Mouse (Mus musculus): ENCODE measurements around the gene Rgma. TPM values are rescaled to one million over a fixed set of nuclear protein-coding genes. Genes with fewer than 3 reads are reported as not detected.

Rgma gene
- polyA plus RNA-seq, 1 experiment from 2014 or later: 6.9 TPM

DNA sequence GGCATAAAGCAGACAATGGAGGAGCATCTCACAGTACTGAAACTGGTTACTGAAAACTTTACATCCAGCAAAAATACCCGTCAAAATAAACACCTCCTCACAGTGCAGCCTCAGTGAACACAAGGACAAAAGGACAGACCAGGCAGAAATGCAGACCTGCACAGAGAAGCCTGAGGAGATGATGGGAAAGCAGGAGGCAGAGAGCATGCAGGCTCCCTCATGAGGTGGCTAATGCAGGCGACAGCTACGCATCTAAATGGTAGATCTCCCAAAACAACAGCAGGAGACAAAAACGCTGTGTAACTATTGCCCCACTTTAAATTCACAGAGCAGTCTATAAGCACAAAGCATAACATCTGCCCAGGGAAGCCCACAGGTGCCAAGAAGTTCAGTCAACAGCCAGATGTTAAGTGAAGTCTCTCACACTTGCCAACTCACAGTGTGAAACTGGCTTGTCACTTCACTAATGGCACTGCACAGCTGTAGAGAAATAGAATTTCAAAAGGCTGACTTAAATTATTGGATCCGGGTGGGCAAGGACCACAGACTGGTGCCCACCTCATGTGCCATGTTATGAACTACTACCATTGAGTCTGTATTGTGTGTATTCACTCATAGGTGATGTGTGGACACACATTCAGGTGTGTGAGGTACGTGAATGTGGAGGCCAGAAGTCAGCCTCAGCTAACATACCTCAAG is 58.5 kb downstream of the Rgma start:
- H3K27ac ChIP-seq: no peak overlapping the region
- peaks cover 7% of the 10 kb centered on the region for H3K4me1 ChIP-seq
- no peaks in the 10 kb centered on the region for H3K27me3 ChIP-seq (ENCODE audit: insufficient read depth, poor library complexity, severe bottlenecking)
- peaks cover 83% of the 10 kb centered on the region for H3K36me3 ChIP-seq
- WGBS: 92% methylated on average over 6 of the region's 6 CpGs
- H3K9me3 ChIP-seq: no peaks in the 10 kb centered on the region
- no peak for DNase-seq (ENCODE audit: low spot score)
- H3K4me3 ChIP-seq: no peak overlapping the region

DNA sequence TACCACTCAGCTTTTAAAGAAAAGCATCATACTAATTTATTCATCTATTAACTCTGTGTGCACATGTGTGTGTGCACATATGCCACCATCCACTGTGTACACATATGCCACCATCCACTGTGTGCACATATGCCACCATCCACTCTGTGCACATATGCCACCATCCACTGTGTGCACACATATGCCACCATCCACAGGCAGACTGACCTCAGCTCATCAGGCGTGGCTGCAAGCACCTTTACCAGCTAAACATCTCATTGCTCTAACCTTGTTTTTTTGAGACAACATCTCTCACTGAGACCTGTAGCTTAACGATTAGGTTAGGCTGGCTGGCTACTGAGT is 59.0 kb downstream of the Rgma start:
- no peak overlapping the region for H3K27ac ChIP-seq
- no peaks in the 10 kb centered on the region for H3K27me3 ChIP-seq (ENCODE audit: insufficient read depth, poor library complexity, severe bottlenecking)
- no peak for DNase-seq (ENCODE audit: low spot score)
- H3K4me3 ChIP-seq: no peak overlapping the region
- H3K36me3 ChIP-seq: peaks cover 83% of the 10 kb centered on the region
- 87% methylated on average over 2 of the region's 2 CpGs for WGBS
- H3K9me3 ChIP-seq: no peaks in the 10 kb centered on the region
- peaks cover 7% of the 10 kb centered on the region for H3K4me1 ChIP-seq

DNA sequence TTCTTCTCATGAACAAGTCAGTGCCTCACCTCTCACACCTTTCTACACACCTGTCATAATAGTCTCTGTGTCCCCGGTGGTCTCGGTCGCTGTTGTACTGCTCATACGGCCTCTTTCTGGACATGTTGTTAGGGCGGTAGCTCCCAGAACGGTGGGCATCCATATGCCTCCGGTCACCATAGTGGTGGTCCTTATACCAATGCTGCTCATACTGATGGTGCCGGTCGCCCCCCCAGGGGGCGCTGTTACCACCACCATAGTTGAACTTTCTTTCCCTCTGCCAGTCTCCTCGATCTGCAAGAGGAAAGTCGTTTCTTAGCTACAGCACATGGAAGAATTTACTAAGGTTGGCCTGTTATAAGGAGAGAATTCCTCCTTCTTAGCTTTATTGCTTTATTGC is 60.4 kb downstream of the Rgma start:
- Histone ChIP-seq H3K36me3 (peaks cover 84% of the 10 kb centered on the region), H3K4me3 (no peak overlapping the region), H3K27me3 (ENCODE audit: insufficient read depth, poor library complexity, severe bottlenecking) (no peaks in the 10 kb centered on the region), H3K4me1 (peaks cover 7% of the 10 kb centered on the region), H3K9me3 (no peaks in the 10 kb centered on the region), H3K27ac (no peak overlapping the region)
- 74% methylated on average over 12 of the region's 12 CpGs for WGBS
- no peak for DNase-seq (ENCODE audit: low spot score)

DNA sequence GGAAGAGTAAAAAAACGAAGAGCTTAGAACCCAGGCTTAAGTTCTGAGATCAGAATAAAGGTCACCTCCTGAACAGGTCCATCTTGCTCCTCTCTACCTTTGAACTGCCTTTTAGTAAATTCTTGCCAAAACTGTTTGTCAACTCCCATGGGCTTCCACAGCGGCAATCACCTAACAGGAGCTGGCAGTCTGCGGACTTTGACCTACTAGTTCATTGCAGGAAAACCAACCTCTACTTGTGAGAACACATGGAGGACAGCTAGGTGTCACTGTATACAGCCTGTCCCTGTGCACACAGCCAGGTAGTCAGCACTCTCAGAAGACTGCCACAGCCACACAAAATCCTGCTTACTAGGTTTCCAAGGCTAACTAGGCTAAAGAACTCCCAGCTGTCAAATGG is 66.5 kb downstream of the Rgma start:
- 90% methylated on average over 3 of the region's 3 CpGs for WGBS

DNA sequence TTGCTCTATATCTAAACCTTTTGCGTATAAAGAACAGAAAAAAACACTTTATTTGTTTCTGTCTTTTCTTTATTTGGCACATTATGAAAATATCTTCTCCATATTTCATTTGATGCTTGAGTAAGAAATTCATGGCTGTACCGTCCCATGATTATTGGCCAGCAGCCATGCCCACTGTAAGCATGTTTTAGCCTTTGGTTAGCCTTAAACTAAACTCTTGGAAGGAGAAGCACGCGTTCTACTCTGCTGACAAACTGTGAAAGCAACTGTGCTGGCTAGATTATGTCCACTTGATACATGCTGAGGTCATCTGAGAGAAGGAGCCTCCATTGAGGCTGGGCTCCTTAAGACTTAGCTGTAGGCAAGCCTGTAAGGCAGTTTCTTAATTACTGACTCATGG is 66.9 kb downstream of the Rgma start:
- no peak overlapping the region for H3K4me3 ChIP-seq
- peaks cover 3% of the 10 kb centered on the region for H3K4me1 ChIP-seq
- no peak overlapping the region for H3K27ac ChIP-seq
- DNase-seq (ENCODE audit: low spot score): no peak
- no peaks in the 10 kb centered on the region for H3K27me3 ChIP-seq (ENCODE audit: insufficient read depth, poor library complexity, severe bottlenecking)
- 96% methylated on average over 4 of the region's 4 CpGs for WGBS
- H3K9me3 ChIP-seq: no peaks in the 10 kb centered on the region
- peaks cover 99% of the 10 kb centered on the region for H3K36me3 ChIP-seq

More for the DNA sequence above, 66.5 kb downstream of the Rgma start:
- Histone ChIP-seq H3K9me3 (no peaks in the 10 kb centered on the region), H3K27me3 (ENCODE audit: insufficient read depth, poor library complexity, severe bottlenecking) (no peaks in the 10 kb centered on the region), H3K4me3 (no peak overlapping the region), H3K27ac (no peak overlapping the region), H3K4me1 (peaks cover 4% of the 10 kb centered on the region), H3K36me3 (peaks cover 99% of the 10 kb centered on the region)
- no peak for DNase-seq (ENCODE audit: low spot score)

DNA sequence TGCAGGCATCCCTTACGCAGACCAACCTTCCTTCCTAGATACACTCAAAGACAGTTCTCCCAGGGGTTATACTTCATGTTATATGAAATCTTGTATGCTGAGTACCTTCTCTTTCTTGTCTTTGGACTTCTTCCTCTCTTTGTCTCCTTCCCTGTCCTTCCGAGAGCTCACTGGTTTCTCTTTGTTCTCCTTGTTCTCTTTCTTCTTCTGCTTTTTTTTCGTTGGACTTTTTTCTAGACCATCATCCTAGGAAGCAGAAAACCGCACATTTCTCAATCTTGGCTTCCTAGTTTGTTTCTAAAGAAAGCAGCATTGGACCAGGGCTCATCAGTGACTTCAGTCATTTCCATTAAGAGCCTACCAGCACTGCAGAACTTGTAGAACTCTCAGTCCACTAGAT is 76.3 kb downstream of the Rgma start:
- Histone ChIP-seq H3K9me3 (no peaks in the 10 kb centered on the region), H3K27me3 (ENCODE audit: insufficient read depth, poor library complexity, severe bottlenecking) (no peaks in the 10 kb centered on the region), H3K4me3 (no peak overlapping the region), H3K36me3 (peaks cover 100% of the 10 kb centered on the region), H3K4me1 (no peaks in the 10 kb centered on the region), H3K27ac (no peak overlapping the region)
- 95% methylated on average over 4 of the region's 4 CpGs for whole genome bisulfite sequencing
- DNase-seq (ENCODE audit: low spot score): no peak

DNA sequence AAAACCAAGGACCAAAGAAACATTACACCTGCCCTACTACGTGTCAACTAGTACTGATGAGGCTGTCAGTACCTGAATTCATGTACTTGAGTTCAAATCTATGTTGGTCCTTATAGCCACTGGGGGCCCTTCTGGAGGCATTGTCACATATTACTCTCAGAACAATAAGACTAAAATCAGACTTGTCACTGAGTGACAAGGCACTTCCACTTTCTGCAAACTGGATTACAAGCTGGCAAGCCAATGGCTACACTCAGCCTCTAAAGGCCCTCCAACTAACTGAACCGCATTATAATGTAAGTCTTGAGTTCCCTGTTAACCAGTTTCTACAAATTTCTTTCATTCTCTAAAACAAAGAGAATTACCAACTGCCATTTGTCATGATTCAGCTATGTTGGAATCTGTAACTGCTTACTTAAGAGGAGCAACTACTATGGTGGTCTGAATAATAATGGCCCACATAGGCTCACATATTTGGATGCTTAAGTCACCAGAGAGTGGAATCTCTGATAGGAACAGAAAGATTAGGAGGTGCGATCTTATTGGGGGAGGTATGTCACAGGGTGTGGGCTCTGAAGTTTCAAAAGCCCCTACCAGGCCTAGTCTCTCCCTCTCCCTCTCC is 77.0 kb downstream of the Rgma start:
- Histone ChIP-seq H3K4me3 (no peak overlapping the region), H3K27me3 (ENCODE audit: insufficient read depth, poor library complexity, severe bottlenecking) (no peaks in the 10 kb centered on the region), H3K4me1 (no peaks in the 10 kb centered on the region), H3K36me3 (peaks cover 100% of the 10 kb centered on the region), H3K27ac (no peak overlapping the region), H3K9me3 (no peaks in the 10 kb centered on the region)
- peak; percentile 3 for DNase-seq (ENCODE audit: low spot score)
- WGBS: 90% methylated on average over 3 of the region's 3 CpGs

DNA sequence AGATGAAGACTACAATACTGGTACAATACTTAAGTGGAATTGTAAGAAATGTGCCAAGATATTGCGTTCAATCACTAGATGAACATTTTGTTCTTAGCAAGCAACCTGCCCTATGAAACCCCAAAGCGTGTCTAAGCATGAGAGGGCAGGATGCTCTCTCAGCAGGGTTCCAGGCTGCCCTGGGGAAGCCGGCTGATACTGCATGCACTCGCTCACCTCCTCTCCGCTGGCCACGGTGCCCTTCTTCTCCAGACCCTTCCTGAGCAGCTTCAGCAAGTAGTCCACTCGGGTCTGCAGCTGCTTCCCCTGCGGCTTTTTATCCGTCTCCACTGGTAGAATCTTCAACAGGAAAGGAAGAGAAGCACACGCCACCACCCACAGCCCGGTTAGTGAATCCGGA is 78.8 kb downstream of the Rgma start:
- no peaks in the 10 kb centered on the region for H3K4me1 ChIP-seq
- peaks cover 99% of the 10 kb centered on the region for H3K36me3 ChIP-seq
- no peaks in the 10 kb centered on the region for H3K9me3 ChIP-seq
- H3K27ac ChIP-seq: no peak overlapping the region
- H3K4me3 ChIP-seq: no peak overlapping the region
- H3K27me3 ChIP-seq (ENCODE audit: insufficient read depth, poor library complexity, severe bottlenecking): no peaks in the 10 kb centered on the region
- 93% methylated on average over 12 of the region's 12 CpGs for WGBS
- DNase-seq (ENCODE audit: low spot score): peak; percentile 55

DNA sequence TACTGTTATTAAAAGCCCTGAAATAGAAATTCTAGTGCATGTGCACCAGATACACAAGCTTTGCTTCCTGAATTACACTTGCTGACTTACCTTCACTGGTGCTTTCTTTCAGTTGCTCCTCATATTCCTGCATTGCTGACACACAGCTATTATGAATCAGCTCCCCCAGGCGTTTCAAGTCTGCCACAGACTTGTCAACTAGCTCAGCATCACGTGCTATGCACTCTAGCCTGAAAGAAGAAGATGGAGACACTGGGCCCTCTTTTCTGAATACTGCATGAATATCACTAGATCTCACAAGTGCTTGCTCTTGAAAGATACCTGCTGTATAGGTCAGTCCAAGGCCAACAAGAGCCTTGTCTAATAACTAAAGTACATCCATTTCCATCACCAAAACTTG is 88.2 kb downstream of the Rgma start:
- Histone ChIP-seq H3K27me3 (ENCODE audit: insufficient read depth, poor library complexity, severe bottlenecking) (no peaks in the 10 kb centered on the region), H3K36me3 (peaks cover 95% of the 10 kb centered on the region), H3K4me1 (no peaks in the 10 kb centered on the region), H3K4me3 (no peak overlapping the region), H3K27ac (no peak overlapping the region), H3K9me3 (no peaks in the 10 kb centered on the region)
- no peak for DNase-seq (ENCODE audit: low spot score)
- 90% methylated on average over 2 of the region's 2 CpGs for WGBS

DNA sequence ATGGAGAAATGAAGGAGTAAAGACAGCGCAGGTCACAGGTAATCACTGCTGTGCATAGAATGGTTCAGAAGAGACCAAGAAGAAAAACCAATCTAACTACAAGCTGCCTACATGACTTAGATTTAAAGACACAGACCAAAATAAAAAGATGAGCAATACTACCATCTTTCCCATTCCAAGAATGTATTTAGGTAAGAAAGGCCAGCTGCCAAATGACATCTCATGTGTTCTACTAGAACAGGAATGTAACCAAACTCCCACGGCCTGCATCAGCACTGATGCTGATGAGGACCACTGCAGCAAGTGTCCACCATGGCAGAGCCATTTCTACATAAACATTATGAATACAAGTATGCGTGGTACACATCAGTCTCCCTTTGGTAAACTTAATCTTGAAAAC is 92.4 kb downstream of the Rgma start:
- Histone ChIP-seq H3K4me1 (no peaks in the 10 kb centered on the region), H3K36me3 (peaks cover 98% of the 10 kb centered on the region), H3K27ac (no peak overlapping the region), H3K9me3 (no peaks in the 10 kb centered on the region), H3K4me3 (no peak overlapping the region), H3K27me3 (ENCODE audit: insufficient read depth, poor library complexity, severe bottlenecking) (no peaks in the 10 kb centered on the region)
- WGBS: 94% methylated on average over 3 of the region's 3 CpGs
- peak; percentile 25 for DNase-seq (ENCODE audit: low spot score)

Other genes with a start within 250 kb of the Rgma start
- gene Chd2, start 166.3 kb downstream of the Rgma start, polyA plus RNA-seq (2016; fragmentation: Nextera tagmentation; extraction: Ambion mirVana): 43.6 and 46.0 TPM in 2 replicates

Data from heart, embryonic 10.5 days (tissue).